Mouse (Mus musculus) neural tube, embryonic 10.5 days (tissue): ENCODE results near the gene Dnah3.

Experiments used
- DNase-seq: peaks from one replicate; pipeline ENCODE4 v3.0.0-alpha.2; 2017; ENCODE audit warnings: low spot score; ENCODE audit errors: extremely low spot score

Gene Dnah3

DNA sequence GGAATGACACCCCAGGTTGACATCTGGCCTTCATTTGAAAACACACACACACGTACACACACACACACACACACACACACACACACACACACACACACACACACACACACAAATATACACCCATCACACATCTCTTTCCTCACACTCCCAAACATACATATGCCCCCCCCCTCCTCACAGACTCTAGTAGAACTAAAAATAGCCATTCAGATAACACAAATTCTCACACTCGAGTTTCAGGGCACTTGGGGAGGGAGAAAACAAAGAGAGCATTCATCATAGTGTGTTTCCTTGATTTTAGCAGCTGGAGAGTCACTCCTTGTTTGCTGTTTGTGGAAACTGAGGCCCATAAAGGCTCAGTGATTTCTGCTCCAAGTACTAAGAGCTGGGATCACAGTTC lies 41.1 kb downstream of the Dnah3 start:
- DNase-seq, result no peak

DNA sequence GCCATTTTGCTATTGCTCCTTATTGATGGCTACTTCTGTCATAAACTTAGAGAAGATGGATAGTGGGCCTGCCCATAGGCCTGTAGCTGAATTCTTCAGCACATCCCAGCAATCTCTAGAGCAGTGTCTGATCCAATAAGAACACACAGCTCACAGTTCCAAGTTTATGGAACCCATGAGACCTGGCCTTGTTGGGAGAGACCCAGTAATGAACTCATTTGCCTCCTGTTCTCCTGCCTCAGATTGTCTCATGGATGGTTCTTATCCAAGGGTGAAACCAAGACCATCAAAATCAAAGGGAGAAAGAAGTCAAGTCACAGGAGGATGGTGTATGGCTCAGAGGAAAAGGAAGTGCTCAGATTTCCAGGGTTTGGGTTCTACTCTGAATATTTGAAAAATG lies 44.6 kb downstream of the Dnah3 start:
- no peak for DNase-seq

GRCm38 (mm10) chr7:120043990-120044389 lies 51.1 kb downstream of the Dnah3 start:
- DNase-seq, result no peak

- no peak for DNase-seq
Measured at GRCm38 (mm10) chr7:120036422-120036821, 58.7 kb downstream of the Dnah3 start.

DNA sequence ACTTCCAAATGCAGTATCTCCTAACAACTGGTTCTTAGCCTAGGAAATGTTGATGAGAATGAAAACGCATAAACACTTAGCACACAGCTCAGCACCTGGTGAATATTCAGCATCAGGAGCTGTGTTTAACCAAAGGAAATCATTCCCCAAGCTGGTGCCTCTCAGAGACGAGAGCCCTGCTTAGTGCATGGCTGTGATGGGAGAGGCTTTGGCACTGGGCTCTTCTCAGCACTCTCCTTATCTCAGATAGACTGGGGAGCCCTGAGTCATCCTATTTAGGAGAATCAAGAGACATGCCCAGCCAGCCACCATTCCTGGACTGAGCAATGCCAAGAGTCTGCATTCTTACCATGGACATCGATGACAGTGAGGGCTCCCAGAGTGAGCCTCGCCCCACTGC lies 60.1 kb downstream of the Dnah3 start:
- no peak for DNase-seq

- no peak for DNase-seq
Measured at GRCm38 (mm10) chr7:120034566-120034965, 60.5 kb downstream of the Dnah3 start.

GRCm38 (mm10) chr7:120028669-120029068 lies 66.4 kb downstream of the Dnah3 start:
- DNase-seq, result no peak

- no peak for DNase-seq
Measured at GRCm38 (mm10) chr7:119997066-119997465, 98.0 kb downstream of the Dnah3 start.

DNA sequence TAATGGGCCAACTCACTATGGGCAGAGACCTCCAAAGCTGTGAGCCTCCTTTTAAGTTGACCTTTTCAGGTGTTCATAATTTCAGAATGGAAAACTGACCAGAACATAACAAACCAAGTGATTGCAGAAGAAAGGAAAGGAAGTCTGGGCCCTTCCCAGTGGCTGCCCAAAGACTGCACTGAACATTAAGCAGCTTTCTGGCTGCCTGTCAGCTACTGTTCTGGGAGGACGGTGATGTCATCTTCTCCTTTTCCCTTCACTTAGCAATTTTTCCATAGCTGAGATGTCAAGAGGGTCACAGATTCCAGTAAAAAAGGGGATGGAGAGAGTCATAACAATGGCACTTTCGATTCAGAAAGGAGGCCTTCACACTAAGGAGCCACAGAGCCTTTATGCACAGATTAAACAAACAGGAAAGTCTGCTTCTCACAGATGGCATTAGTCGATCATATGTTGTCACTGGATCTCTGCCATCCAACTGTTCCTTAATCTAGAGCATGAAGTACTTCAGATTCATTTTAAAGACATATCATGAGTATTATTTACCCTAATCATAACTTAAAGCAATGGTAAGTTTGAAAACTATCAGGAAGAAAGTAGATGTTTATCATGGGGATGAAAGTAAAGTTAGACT lies 109.7 kb downstream of the Dnah3 start:
- DNase-seq, result no peak

DNA sequence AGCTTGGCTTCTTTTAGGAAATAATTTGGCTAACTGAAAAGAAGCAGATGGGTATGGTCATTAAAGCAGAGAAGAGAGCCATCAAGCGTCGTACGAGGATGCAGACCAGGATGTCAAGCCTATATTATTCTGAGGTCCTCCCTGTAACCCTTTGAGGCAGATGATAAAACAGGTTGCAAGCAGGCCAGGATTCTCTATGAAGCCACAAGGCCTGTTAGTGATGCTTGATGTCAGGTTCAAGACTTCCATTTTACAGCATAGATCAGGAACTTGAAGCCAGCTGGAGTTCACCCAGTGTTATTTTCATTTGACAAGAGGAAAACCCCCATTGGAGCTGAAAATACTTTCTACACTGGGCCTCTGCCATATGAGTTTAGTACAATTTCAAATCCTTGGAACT lies 114.9 kb downstream of the Dnah3 start:
- DNase-seq, result no peak

DNA sequence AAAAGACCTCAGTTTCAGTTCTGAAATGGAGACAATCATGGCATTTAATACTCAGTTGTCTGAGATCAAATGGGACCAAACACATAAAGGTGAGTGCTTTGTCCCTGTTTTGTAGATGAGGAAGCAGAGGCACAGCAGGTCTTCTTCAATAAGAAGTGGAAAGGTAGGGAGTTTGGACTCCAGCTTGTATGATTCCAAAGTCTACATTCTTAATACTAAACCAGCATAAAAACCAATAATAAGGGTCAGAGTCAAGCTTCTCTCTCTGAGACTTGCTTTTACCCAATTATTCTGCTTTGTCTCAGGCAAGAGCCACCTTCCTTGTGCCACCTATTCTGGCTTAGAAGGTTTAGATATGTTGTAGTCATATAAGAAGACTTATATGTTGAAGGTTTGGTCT lies 116.5 kb downstream of the Dnah3 start:
- no peak for DNase-seq

GRCm38 (mm10) chr7:119977574-119977973 lies 117.5 kb downstream of the Dnah3 start:
- DNase-seq, result no peak

DNA sequence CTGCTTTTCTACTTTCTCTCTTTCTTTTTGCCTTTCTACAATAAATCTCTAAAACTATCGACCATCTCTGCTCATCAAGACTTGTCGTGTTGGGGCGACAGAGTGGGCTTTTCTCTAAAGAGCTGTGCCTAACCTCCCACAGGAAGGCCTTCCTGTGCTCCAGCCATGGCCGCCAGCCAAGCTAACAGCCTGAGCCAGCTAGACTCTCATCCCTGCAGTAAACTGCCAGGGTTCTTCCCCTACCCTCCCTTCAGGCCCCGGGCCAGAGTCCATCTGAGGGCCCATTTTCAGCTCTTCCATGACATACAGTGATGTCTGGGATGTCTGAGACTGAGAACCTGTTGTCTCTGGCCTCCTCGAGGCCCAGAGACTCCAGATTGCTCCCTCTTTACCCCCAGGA lies 118.8 kb downstream of the Dnah3 start:
- no peak for DNase-seq

DNA sequence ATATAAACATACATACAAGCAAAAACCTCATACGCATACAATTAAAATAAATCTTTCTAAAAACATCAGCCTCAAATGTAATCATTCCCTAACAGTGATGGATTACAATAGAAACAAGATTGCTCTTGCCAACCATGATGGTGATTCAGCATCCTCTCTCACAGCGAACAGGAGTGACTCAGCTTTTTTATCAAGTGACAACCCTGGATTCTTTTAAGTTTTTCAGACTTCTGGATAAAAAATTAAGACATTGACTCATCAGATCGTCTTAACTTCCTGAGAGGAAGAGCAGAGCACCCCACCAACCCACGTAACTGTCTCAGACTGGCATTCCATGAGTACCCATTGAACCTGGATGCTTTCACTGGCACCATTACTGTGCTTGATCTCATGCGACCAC lies 120.9 kb downstream of the Dnah3 start:
- no peak for DNase-seq

DNA sequence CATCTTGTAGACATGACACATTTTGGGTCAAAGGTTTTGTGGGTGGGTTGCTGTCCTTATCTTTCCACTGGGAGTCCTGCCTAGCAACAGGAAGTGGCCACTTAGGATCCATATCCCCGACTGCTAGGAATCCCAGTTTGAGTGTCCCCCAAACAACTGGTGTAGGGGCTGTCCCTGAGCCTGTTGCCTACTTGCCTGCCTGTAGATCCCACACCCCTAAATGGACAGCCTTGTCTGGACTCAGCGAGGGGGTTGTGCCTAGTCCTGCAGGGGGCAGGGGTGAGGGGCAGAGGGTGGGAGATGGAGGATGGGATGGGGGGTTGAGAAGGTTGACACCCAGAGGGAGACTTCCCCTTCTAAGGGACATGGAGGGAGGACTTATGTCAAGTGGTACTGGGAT lies 125.8 kb downstream of the Dnah3 start:
- DNase-seq, result no peak

DNA sequence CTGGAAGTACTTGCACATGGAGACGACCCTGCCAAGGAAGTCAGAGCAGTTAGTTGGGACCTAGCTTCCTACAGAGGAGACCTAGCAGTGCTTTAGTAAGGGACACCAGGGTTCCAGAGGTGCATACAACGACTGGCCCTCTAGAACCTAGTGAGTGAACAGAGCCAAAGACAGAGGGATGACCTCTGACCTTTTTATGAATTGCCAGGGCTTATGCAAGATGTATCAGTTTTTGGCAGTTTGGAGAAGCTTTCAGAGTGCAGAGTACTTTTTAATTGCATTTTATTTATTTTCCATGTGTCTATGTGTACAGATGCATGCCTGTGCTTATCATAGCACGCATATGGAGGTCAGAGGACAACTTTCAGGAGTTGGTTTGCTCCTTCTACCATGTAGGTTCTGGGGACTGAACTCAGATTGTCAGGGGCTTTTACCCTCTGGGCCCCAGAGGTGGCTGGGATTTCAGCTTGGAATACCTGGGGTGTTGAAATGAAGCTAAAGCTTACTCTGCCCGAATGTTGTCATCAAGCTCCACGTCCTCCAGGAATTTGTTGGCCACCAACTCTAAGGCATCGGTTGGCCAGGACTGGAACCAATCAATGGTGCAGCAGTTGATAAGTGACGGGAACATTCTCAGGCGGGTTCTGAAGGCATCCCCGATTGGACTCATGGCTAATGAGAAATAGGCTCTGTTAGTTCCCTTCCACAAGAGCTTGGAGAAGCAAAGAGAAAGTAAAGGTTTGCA lies 129.3 kb downstream of the Dnah3 start:
- no peak for DNase-seq

- no peak for DNase-seq
Measured at GRCm38 (mm10) chr7:119965205-119965604, 129.9 kb downstream of the Dnah3 start.

- DNase-seq, result no peak
Measured at GRCm38 (mm10) chr7:119961107-119961506, 134.0 kb downstream of the Dnah3 start.

DNA sequence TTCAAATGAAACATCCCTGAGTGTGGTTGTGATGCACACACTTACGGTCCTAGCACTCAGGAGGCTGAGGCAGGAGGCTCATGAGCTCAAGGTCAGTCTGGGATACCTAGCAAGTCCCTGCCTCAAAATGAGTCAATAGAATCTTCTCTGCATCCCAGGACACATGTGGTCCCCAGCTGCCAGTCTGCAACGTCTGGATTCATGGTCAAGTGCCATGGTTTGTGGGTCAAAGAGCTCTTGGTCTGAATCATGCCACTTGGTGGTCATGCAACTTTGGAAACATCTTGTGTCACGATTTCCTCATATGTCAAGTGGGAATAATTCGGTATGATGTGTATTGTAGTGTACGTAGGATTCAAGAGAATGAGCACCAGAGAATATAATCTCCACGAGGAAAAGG lies 134.5 kb downstream of the Dnah3 start:
- no peak for DNase-seq

- no peak for DNase-seq
Measured at GRCm38 (mm10) chr7:119960006-119960405, 135.1 kb downstream of the Dnah3 start.

DNA sequence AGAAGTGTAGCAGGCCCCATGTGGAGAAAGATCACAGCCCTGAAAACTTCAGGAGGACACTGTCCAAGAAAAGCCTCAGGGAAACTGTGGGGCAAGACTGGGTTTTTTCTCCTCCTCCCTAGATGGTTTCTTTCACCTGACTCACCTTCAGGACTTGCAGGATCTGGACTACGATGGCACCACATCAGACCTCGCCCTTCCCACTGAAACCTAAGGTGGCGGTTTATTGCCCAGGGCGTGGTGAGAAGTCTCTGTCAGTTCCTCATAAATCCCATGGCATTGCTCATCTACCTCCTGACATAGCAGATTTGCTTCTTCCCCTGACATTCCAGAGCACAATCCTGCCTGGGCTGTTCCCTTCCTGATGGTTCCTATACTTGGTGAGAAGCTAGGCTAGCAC lies 135.6 kb downstream of the Dnah3 start:
- DNase-seq, result no peak

GRCm38 (mm10) chr7:119959091-119959490 lies 136.0 kb downstream of the Dnah3 start:
- no peak for DNase-seq

DNA sequence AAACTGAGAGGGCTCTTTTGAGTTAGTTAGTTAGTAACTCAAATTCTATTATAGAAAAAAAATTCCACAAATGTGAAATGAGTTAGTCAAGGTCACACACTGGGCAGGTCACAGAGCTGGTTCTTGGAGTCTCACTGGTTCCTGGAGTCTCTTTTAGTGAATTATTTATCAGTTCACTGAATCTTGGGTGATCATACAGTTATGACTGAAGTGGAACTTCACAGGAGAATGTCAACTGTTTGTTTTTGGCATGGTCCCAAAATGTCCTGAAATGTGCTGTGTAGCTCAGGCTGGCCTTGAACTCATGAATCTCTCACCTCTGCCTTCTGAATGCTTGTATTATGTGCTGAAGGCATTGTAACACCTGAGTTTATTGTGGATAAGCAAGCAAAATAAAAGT lies 137.7 kb downstream of the Dnah3 start:
- DNase-seq, result no peak
